Mouse (Mus musculus): ENCODE measurements around the gene Ctcf. TPM values are rescaled to one million over a fixed set of nuclear protein-coding genes. Genes with fewer than 3 reads are reported as not detected.

Ctcf gene
- total RNA-seq, 2 experiments from 2014 or later = 70.4 to 82.6 TPM

DNA sequence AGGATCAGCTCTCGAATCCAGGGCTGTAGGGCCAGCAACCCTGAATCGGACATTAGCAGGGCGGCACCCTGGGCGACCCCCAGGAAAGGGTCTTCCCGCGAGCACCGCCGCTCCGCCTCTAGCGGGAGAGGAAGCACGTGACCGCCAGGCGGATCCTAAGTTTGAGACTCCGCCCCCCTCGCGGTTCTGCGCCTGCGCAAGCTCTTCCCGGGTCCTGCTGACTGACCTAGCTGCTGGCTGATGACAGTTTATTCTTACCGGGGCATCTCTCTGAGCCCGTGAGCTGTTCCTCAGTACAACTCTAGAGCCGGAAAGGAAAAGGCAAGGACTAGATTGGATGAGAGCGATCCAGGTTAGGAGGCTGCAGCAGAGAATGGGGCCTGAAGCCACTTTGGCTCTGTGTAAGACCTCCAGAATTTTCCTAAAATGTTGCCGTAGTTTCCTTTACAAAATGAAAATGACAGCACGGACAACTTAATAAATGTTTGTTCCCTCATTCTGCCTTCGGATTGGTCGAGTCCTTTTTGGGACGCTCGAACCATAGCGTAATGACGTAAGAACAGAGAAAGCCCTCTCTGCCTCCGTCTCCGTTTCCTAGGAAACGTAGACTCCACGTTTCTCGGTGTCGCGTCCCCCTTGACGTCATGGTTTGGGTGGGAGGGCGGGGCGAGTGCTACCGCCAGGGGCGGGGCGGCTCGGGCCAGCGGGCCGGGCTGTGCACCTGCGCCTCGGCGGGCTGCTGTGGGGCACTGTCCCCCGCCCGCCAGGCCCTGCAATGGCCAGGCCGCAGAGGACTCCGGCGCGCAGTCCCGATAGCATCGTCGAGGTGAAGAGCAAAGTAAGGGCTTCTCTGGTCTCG is 64.8 kb downstream of the Ctcf start, which contains the start of the genes Acd and Pard6a:
Gene Acd, minus strand, starts transcription at position 137 of the 859 bp plus-strand sequence.
Gene Pard6a, plus strand, starts transcription at position 183 of the 859 bp plus-strand sequence.
- H3K4me3 ChIP-seq = peak within 1 kb of the TSS; percentile 85
- peak; percentile 28 for TF ChIP-seq CTCF (conservative IDR thresholded peaks at IDR 0.05)
- H3K27ac ChIP-seq = peak within 1 kb of the TSS; percentile 96
- DNase-seq (ENCODE audit: low spot score in 2 of 2) = peak; percentile 94 to 97

DNA sequence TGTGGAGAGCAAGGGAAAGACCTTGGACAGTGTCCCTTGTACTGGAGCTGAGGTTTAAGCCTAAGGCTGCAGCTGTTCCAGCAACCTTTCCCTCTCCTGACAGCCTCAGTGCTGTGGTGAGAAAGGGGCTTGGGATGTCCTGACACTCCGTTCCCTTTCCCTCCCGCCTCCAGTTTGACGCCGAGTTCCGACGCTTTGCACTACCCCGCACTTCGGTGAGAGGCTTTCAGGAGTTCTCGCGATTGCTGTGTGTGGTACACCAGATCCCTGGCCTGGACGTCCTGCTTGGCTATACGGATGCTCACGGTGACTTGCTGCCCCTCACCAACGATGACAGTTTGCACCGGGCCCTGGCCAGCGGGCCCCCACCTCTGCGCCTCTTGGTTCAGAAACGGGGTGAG is 65.6 kb downstream of the Ctcf start:
- DNase-seq (ENCODE audit: low spot score in 2 of 2) = no peak
- Histone ChIP-seq H3K4me3 (peak overlapping the region; percentile 85), H3K27ac (peak overlapping the region; percentile 96)
- no peak for TF ChIP-seq CTCF (conservative IDR thresholded peaks at IDR 0.05)

- no peak overlapping the region for H3K4me3 ChIP-seq
- H3K27ac ChIP-seq = no peak overlapping the region
- no peak for TF ChIP-seq CTCF (conservative IDR thresholded peaks at IDR 0.05)
- no peak for DNase-seq (ENCODE audit: low spot score in 2 of 2)
These were observed 66.5 kb downstream of the Ctcf start for GRCm38 (mm10) chr8:105702731-105703415.

- no peak overlapping the region for H3K27ac ChIP-seq
- H3K4me3 ChIP-seq = no peak overlapping the region
- DNase-seq (ENCODE audit: low spot score in 2 of 2) = no peak
- TF ChIP-seq CTCF (conservative IDR thresholded peaks at IDR 0.05) = no peak
These were observed 67.9 kb downstream of the Ctcf start for GRCm38 (mm10) chr8:105704146-105704812.

- no peak overlapping the region for H3K27ac ChIP-seq
- H3K4me3 ChIP-seq = no peak overlapping the region
- TF ChIP-seq CTCF (conservative IDR thresholded peaks at IDR 0.05) = no peak
- no peak for DNase-seq (ENCODE audit: low spot score in 2 of 2)
These were observed 68.6 kb downstream of the Ctcf start for GRCm38 (mm10) chr8:105704955-105705354.

DNA sequence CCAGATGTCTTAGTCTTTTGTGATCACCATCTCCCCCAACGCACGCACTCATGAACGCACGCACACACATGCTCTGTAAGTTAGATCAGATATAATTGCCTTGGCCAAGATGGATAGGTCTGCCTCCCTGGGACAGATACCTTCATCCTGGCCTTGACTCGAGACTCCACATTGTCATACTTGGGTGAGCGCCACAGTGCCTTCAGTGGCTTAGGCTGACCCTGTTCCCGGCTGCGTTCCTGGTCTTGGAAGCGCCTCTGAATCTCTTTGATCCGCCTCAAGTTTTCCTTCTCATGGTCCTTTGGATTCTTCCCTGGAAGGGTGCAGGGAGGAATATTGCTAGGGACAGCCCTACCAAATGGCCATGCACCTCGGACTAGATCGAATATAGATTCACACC is 70.1 kb downstream of the Ctcf start:
- DNase-seq (ENCODE audit: low spot score in 2 of 2) = no peak
- no peak overlapping the region for H3K4me3 ChIP-seq
- TF ChIP-seq CTCF (conservative IDR thresholded peaks at IDR 0.05) = no peak
- H3K27ac ChIP-seq = no peak overlapping the region

- no peak for TF ChIP-seq CTCF (conservative IDR thresholded peaks at IDR 0.05)
- Histone ChIP-seq H3K4me3 (peak within 1 kb of the TSS; percentile 80), H3K27ac (peak within 1 kb of the TSS; percentile 61)
- DNase-seq (ENCODE audit: low spot score in 2 of 2) = peak; percentile 85 to 89
These were observed 71.4 kb downstream of the Ctcf start, which contains the start of the genes 4933405L10Rik and Enkd1 for GRCm38 (mm10) chr8:105707498-105708403. 4933405L10Rik (plus strand) TSS chr8:105707655. Enkd1 (minus strand) TSS chr8:105708210.

GRCm38 (mm10) chr8:105708675-105709074 is 72.3 kb downstream of the Ctcf start:
- no peak overlapping the region for H3K4me3 ChIP-seq
- no peak for DNase-seq (ENCODE audit: low spot score in 2 of 2)
- H3K27ac ChIP-seq = no peak overlapping the region
- TF ChIP-seq CTCF (conservative IDR thresholded peaks at IDR 0.05) = no peak

DNA sequence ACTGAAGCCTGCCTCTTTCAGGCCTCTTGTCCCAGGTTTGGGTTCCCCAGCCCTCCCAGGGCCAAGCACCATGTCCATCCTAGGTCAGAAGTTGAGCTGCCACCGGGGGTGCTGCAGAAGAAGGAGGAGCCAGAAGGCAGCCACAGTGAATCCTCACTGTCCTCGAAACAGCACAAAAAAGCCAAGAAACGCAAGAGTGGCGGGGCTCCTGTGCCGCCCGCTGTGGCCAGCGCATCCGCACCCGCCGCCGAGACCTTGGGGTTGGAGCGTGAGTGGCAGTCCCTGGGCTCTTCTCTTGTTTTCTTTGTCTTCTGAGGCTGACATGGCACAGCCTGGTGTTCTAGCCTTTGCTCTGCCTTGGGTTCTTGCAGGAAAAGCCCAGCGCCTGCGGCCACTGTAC is 72.9 kb downstream of the Ctcf start:
- no peak for TF ChIP-seq CTCF (conservative IDR thresholded peaks at IDR 0.05)
- H3K4me3 ChIP-seq = no peak overlapping the region
- no peak for DNase-seq (ENCODE audit: low spot score in 2 of 2)
- H3K27ac ChIP-seq = no peak overlapping the region

- TF ChIP-seq CTCF (conservative IDR thresholded peaks at IDR 0.05) = no peak
- Histone ChIP-seq H3K27ac (no peak overlapping the region), H3K4me3 (no peak overlapping the region)
- DNase-seq (ENCODE audit: low spot score in 2 of 2) = no peak
These were observed 75.9 kb downstream of the Ctcf start for GRCm38 (mm10) chr8:105712286-105712685.

DNA sequence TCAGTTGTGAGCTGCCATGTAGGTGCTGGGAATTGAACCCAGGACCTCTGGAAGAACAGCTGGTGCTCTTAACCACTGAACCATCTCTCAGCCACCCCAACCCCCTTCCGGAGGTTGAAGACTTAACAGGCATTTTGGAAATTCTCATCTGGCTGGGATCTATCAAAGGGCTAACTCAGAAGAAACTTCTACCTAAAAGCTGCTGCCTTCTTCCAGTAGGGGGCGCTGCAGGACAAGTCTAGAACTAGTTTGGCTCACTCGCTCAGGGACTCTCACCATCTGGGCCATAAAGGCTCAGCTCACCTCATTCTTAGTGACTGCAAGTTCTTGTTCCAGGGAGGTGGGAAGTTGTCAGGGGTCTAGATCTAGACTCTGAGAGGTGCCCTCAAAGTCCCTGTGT is 77.8 kb downstream of the Ctcf start:
- Histone ChIP-seq H3K27ac (no peak overlapping the region), H3K4me3 (no peak overlapping the region)
- peak; percentile 88 for TF ChIP-seq CTCF (conservative IDR thresholded peaks at IDR 0.05)
- DNase-seq (ENCODE audit: low spot score in 2 of 2) = peak; percentile 78 to 92

DNA sequence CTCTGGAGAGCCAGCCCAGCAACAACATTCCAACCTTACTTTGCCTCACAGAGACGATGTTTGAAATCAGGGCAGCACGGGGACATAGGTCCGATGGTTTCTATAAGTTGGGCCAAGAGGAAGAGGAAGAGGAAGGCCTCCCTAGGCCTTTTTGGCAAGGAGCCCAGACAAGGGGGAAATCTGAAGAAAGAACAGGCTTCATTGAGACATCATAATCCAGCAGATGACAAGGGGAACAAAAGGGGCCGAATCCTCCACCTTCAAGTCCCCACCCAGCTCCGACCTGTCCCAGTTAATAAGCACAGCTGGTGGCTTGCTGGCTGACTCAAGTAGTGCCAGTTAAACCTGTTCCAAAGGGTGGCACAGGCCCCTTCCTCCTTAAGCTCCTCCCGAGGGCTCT is 78.7 kb downstream of the Ctcf start:
- Histone ChIP-seq H3K27ac (peak overlapping the region; percentile 36; the same call in 1 of the 2 replicates), H3K4me3 (no peak overlapping the region)
- TF ChIP-seq CTCF (conservative IDR thresholded peaks at IDR 0.05) = no peak
- DNase-seq (ENCODE audit: low spot score in 2 of 2) = no peak

Measured in layer of hippocampus, adult 2 months (tissue).